Mouse (Mus musculus) bone marrow, adult 2 months (tissue): ENCODE data around the gene Lrrc38.

Source experiments
- CTCF ChIP-seq: fragments of 200-500 bp; IDR thresholded peaks from 2 replicates; pipeline ENCODE4 v1.5.1; 2011; ENCODE audit warnings: low read length, control low read depth; ENCODE audit not compliant: control insufficient read depth, insufficient read depth
- POLR2A ChIP-seq: fragments of 200-500 bp; IDR thresholded peaks from 2 replicates; pipeline ENCODE4 v1.6.1; 2011; ENCODE audit warnings: low read depth, mild to moderate bottlenecking, control low read depth, low read length, borderline replicate concordance; ENCODE audit not compliant: control insufficient read depth

DNA sequence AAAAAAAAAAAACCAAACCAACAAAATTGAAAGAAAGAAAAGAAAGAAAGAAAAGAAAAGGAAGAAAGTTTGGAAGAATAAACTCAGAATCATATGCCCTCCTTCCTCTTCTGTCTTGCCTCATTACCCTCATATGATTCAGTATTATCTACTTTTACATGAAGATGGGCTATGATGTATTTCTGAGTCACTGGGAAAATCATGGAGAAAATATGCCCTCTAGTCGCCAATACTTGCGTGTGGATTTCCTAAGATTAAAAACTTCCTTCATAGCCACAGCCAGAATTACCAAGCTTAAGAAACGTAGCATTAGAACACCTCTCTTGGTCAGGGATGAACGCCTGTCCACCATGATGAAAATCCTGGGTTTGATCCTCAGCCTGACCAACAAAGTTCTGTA is 44.5 kb upstream of the Lrrc38 start:
- no peak for TF ChIP-seq CTCF
- no peak for TF ChIP-seq POLR2A
